Mouse (Mus musculus) duodenum, adult 2 months (tissue): Measurements from ENCODE around the gene Atp1b1. TPM values are rescaled to one million over a fixed set of nuclear protein-coding genes. Genes with fewer than 3 reads are reported as not detected.

Experiments used
- polyA plus RNA-seq: library from polyadenylated mRNA; depleted of rRNA; stranded (reverse); fragments of >200 nt; gene quantifications from 2 replicates; pipeline ENCODE4 v1.2.3, GENCODE M21; 2012; ENCODE audit warnings: low replicate concordance; rRNA removed

Atp1b1 gene
- polyA plus RNA-seq, result 373 and 591 TPM in 2 replicates

GRCm38 (mm10) chr1:164458245-164458613, at the start of gene Atp1b1:
TSS of gene Atp1b1 (minus strand) at chr1:164458355.

Other genes starting within 250 kb of the Atp1b1 start
- 6.5 and 13.8 TPM in 2 replicates for gene Slc19a2, start 209.3 kb downstream of the Atp1b1 start, polyA plus RNA-seq
- gene Ccdc181, start 182.8 kb downstream of the Atp1b1 start, polyA plus RNA-seq, result 0.79 and 1.1 TPM in 2 replicates
- 3.3 and 3.7 TPM in 2 replicates for gene Nme7, start 154.2 kb downstream of the Atp1b1 start, polyA plus RNA-seq
- 0.42 and 0.49 TPM in 2 replicates for gene Blzf1, start 150.9 kb downstream of the Atp1b1 start, polyA plus RNA-seq